Mouse (Mus musculus) olfactory bulb, adult 2 months (tissue): Measurements from ENCODE around the gene Ehd4.

Experiments
- CTCF ChIP-seq: fragments of 200-500 bp; IDR thresholded peaks from 2 replicates; pipeline ENCODE4 v1.5.1; 2012; ENCODE audit warnings: low read depth, mild to moderate bottlenecking, low read length, moderate library complexity; ENCODE audit not compliant: insufficient read depth
- POLR2A ChIP-seq: fragments of 200-500 bp; IDR thresholded peaks from 2 replicates; pipeline ENCODE4 v1.6.1; 2012; ENCODE audit warnings: mild to moderate bottlenecking, low read depth, low read length, moderate library complexity; ENCODE audit not compliant: insufficient read depth

- no peak for TF ChIP-seq CTCF
- no peak for TF ChIP-seq POLR2A
Observed at GRCm38 (mm10) chr2:120087897-120088296, 66.5 kb downstream of the Ehd4 start.
